25 mouse cellular contexts compared by ENCODE assay signal in the genomic region with DNA sequence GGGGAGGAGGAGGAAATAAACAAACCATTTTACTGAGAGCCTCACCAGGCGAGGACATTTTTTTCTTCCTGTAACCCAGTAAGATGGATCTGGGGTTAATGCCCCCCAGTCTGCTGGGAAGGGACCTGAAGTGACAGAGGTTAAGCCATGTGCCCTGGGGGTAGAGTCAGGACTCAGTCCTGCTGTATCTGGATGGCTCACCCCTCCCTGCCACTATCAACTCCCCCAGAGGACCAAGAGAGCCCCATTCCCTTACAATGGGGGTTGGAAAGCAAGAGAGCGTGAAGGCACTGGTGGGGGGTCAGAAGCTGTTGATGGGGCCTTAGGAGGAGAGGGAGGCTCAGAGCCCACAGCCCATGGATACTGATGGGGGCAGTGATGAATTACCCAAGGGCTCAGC. TPM values are rescaled to one million over a fixed set of nuclear protein-coding genes. Genes with fewer than 3 reads are reported as not detected.
"Had no signal": no experiment of that assay in that cellular context is flagged by ENCODE, and none has a peak within 500 bp of the region (broad histone marks: within the 10 kb centered on the region; RNA-seq: fewer than 3 reads in every experiment).

No protein-coding gene starts in this region.

RNA-seq across cellular contexts. Expression of a gene that starts 8.2 kb away (rescaled TPM):
- total RNA-seq: forebrain, postnatal 0 days had no signal
- polyA plus RNA-seq: cerebellum, adult 2 months; cortical plate, adult 2 months; embryonic facial prominence, embryonic 10.5 days; embryonic facial prominence, embryonic 11.5 days; embryonic facial prominence, embryonic 12.5 days; embryonic facial prominence, embryonic 13.5 days; embryonic facial prominence, embryonic 14.5 days; embryonic facial prominence, embryonic 15.5 days; forebrain, embryonic 10.5 days; forebrain, embryonic 11.5 days; forebrain, embryonic 12.5 days; forebrain, embryonic 13.5 days; forebrain, embryonic 14.5 days; forebrain, embryonic 15.5 days; forebrain, postnatal 0 days; frontal cortex, adult 2 months had no signal

RNA-seq across cellular contexts. Expression of a gene that starts 17.4 kb away (rescaled TPM):
- total RNA-seq: common myeloid progenitor, adult 5-6 weeks; forebrain, postnatal 0 days; gastrocnemius, adult 18-20 months; gastrocnemius, adult 2 months; gastrocnemius, adult 8-10 months; gastrocnemius, postnatal 25 days; gastrocnemius, postnatal 36 days had no signal
- polyA plus RNA-seq: cerebellum, adult 2 months; embryonic facial prominence, embryonic 10.5 days; embryonic facial prominence, embryonic 11.5 days; embryonic facial prominence, embryonic 12.5 days; embryonic facial prominence, embryonic 13.5 days; embryonic facial prominence, embryonic 14.5 days; embryonic facial prominence, embryonic 15.5 days; erythroblast, embryonic 14.5 days; forebrain, embryonic 10.5 days; forebrain, embryonic 11.5 days; forebrain, embryonic 12.5 days; forebrain, embryonic 13.5 days; forebrain, embryonic 14.5 days; forebrain, embryonic 15.5 days; forebrain, embryonic 16.5 days; forebrain, postnatal 0 days; frontal cortex, adult 2 months; gonadal fat pad, adult 2 months had no signal
